Mouse (Mus musculus) intestine, embryonic 14.5 days (tissue): ENCODE data around the gene Gm10382. TPM values are rescaled to one million over a fixed set of nuclear protein-coding genes. Genes with fewer than 3 reads are reported as not detected.

Experiments used
- ATAC-seq: fragments of 200-750 bp; cut with Nextera tagmentation; replicated peaks from 2 replicates; pipeline ENCODE4 v1.8.0; 2017; ENCODE audit warnings: low read depth, moderate number of reproducible peaks, moderate TSS enrichment, moderate library complexity; ENCODE audit not compliant: low FRiP score, low TSS enrichment
- DNase-seq: peaks from one replicate; pipeline ENCODE4 v3.0.0-alpha.2; 2018; ENCODE audit warnings: low spot score
- H3K27ac ChIP-seq: fragments of 300-500 bp; sonication (generic); 2 replicates; pipeline ENCODE4 v1.5.1; 2014; ENCODE audit warnings: low read depth, mild to moderate bottlenecking, control low read depth
- H3K27me3 ChIP-seq: fragments of 300-500 bp; sonication (generic); replicated peaks from 2 replicates; pipeline ENCODE4 v1.6.1; 2014; ENCODE audit warnings: low read length, control low read depth; ENCODE audit not compliant: control insufficient read depth, insufficient read depth
- H3K36me3 ChIP-seq: fragments of 300-500 bp; sonication (generic); 2 replicates; pipeline ENCODE4 v1.6.1; 2014; ENCODE audit warnings: low read length, control low read depth; ENCODE audit not compliant: control insufficient read depth, insufficient read depth
- H3K4me1 ChIP-seq: fragments of 300-500 bp; sonication (generic); replicated peaks from 2 replicates; pipeline ENCODE4 v1.6.1; 2014; ENCODE audit warnings: low read length, control low read depth, mixed read lengths; ENCODE audit not compliant: control insufficient read depth, insufficient read depth
- H3K4me2 ChIP-seq: fragments of 300-500 bp; sonication (generic); 2 replicates; pipeline ENCODE4 v1.6.1; 2014; ENCODE audit warnings: low read length
- H3K4me3 ChIP-seq: fragments of 300-500 bp; sonication (generic); 2 replicates; pipeline ENCODE4 v1.5.1; 2014; ENCODE audit warnings: low read depth, low read length, control low read depth, mixed read lengths
- H3K9ac ChIP-seq: fragments of 300-500 bp; sonication (generic); 2 replicates; pipeline ENCODE4 v1.6.1; 2014; ENCODE audit warnings: mild to moderate bottlenecking, low read length
- H3K9me3 ChIP-seq: fragments of 300-500 bp; sonication (generic); 2 replicates; pipeline ENCODE4 v1.6.1; 2016; ENCODE audit warnings: low read length, control low read depth; ENCODE audit not compliant: control insufficient read depth
- WGBS: fragments of 180-500 bp; shearing (Covaris S2); extraction: QIAGEN DNeasy Blood & Tissue Kit; methylation state at CpG from one replicate; pipeline ENCODE4 v1.1.7; 2014; 5-methylcytosine and 5-hydroxymethylcytosine counted together
- polyA plus RNA-seq: library from polyadenylated mRNA; unstranded; fragments of >200 nt; fragmentation: Nextera tagmentation; extraction: Ambion mirVana; gene quantifications from 2 replicates; pipeline ENCODE4 v1.2.1, GENCODE M21; 2014

The Gm10382 gene
- polyA plus RNA-seq, 1 experiment from 2014 or later, result 0.15 TPM

GRCm38 (mm10) chr5:125351057-125351456 is 38.1 kb upstream of the Gm10382 start:
- Histone ChIP-seq H3K9me3 (no peaks in the 10 kb centered on the region), H3K9ac (no peak overlapping the region), H3K4me3 (no peak overlapping the region), H3K36me3 (no peaks in the 10 kb centered on the region), H3K4me2 (no peak overlapping the region), H3K4me1 (no peaks in the 10 kb centered on the region), H3K27ac (no peak overlapping the region), H3K27me3 (no peaks in the 10 kb centered on the region)
- DNase-seq, result no peak
- ATAC-seq, result no peak
- WGBS, result 81% methylated on average over 8 of the region's 8 CpGs

DNA sequence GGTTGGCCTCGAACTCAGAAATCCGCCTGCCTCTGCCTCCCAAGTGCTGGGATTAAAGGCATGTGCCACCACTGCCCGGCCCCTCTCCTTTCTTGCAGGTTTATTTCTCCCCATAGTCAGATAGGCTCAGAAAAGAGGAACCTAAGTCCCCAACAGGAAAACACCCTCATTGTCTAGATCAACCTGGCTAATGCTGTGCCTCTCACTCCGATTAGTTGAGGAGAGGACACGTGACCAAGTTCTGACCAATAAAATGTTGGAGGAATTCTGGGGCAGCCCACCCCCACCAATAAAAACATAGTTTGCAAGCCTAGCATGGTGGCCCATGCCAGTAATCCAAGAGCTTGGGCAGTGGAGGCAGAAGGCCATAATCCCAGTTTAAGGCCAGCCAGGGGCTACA is 37.2 kb upstream of the Gm10382 start:
- Histone ChIP-seq H3K4me3 (no peak overlapping the region), H3K9me3 (no peaks in the 10 kb centered on the region), H3K4me2 (no peak overlapping the region), H3K9ac (no peak overlapping the region), H3K27ac (no peak overlapping the region), H3K4me1 (no peaks in the 10 kb centered on the region), H3K36me3 (no peaks in the 10 kb centered on the region), H3K27me3 (no peaks in the 10 kb centered on the region)
- DNase-seq (no peak), ATAC-seq (no peak)
- WGBS, result 96% methylated on average over 5 of the region's 5 CpGs

- Histone ChIP-seq H3K36me3 (no peaks in the 10 kb centered on the region), H3K9me3 (no peaks in the 10 kb centered on the region), H3K27me3 (no peaks in the 10 kb centered on the region), H3K27ac (no peak overlapping the region), H3K4me1 (0 out of 2 replicates have a peak, but pooled peaks cover under 1% of the 10 kb centered on the region), H3K9ac (no peak overlapping the region), H3K4me2 (no peak overlapping the region), H3K4me3 (no peak overlapping the region)
- ATAC-seq, result no peak
- 94% methylated on average over 5 of the region's 5 CpGs for WGBS
- no peak for DNase-seq
Measured at GRCm38 (mm10) chr5:125352781-125353294, 36.3 kb upstream of the Gm10382 start.

- H3K36me3 ChIP-seq, result no peaks in the 10 kb centered on the region
- no peaks in the 10 kb centered on the region for H3K27me3 ChIP-seq
- H3K27ac ChIP-seq, result no peak overlapping the region
- no peak overlapping the region for H3K4me3 ChIP-seq
- H3K9me3 ChIP-seq, result no peaks in the 10 kb centered on the region
- no peak overlapping the region for H3K4me2 ChIP-seq
- WGBS, result 40% methylated on average over 7 of the region's 7 CpGs
- DNase-seq, result no peak
- H3K4me1 ChIP-seq, result 0 out of 2 replicates have a peak, but pooled peaks cover 5% of the 10 kb centered on the region
- no peak for ATAC-seq
- H3K9ac ChIP-seq, result no peak overlapping the region
Measured at GRCm38 (mm10) chr5:125354885-125355492, 34.1 kb upstream of the Gm10382 start.

DNA sequence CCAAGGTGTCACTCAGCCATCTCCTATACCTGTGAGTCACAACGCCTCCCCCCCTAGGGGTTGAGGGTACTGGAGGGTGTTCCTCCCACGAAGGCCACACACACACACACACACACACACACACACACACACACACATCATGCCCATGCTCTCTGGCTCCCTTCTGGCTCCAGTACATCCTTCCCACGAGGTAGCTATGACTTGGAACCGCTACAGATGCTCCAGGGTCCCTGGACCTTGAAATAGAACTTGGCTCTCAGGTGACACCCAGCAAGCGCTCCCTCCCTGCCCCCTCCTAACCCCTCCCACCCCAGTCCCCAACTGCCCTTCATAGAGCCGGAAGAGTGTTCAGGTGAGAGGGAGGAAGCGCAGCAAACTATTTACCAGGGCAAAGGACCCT is 33.5 kb upstream of the Gm10382 start:
- no peaks in the 10 kb centered on the region for H3K9me3 ChIP-seq
- H3K9ac ChIP-seq, result no peak overlapping the region
- no peak overlapping the region for H3K4me3 ChIP-seq
- ATAC-seq (no peak), DNase-seq (no peak)
- 0 out of 2 replicates have a peak, but pooled peaks cover 5% of the 10 kb centered on the region for H3K4me1 ChIP-seq
- no peaks in the 10 kb centered on the region for H3K36me3 ChIP-seq
- H3K27ac ChIP-seq, result no peak overlapping the region
- no peaks in the 10 kb centered on the region for H3K27me3 ChIP-seq
- WGBS, result 35% methylated on average over 7 of the region's 7 CpGs
- H3K4me2 ChIP-seq, result no peak overlapping the region

GRCm38 (mm10) chr5:125357543-125358269 is 31.4 kb upstream of the Gm10382 start:
- Histone ChIP-seq H3K36me3 (no peaks in the 10 kb centered on the region), H3K4me2 (no peak overlapping the region), H3K9me3 (no peaks in the 10 kb centered on the region), H3K9ac (no peak overlapping the region), H3K4me3 (no peak overlapping the region), H3K4me1 (0 out of 2 replicates have a peak, but pooled peaks cover 5% of the 10 kb centered on the region), H3K27me3 (no peaks in the 10 kb centered on the region), H3K27ac (no peak overlapping the region)
- ATAC-seq, result no peak
- WGBS, result 75% methylated on average over 12 of the region's 12 CpGs
- DNase-seq, result no peak

- ATAC-seq (no peak), DNase-seq (no peak)
- Histone ChIP-seq H3K27ac (no peak overlapping the region), H3K9me3 (no peaks in the 10 kb centered on the region), H3K36me3 (no peaks in the 10 kb centered on the region), H3K9ac (no peak overlapping the region), H3K4me1 (0 out of 2 replicates have a peak, but pooled peaks cover 5% of the 10 kb centered on the region), H3K4me3 (no peak overlapping the region), H3K4me2 (no peak overlapping the region), H3K27me3 (no peaks in the 10 kb centered on the region)
- WGBS, result 60% methylated on average over 5 of the region's 5 CpGs
Measured at GRCm38 (mm10) chr5:125358270-125358608, 30.9 kb upstream of the Gm10382 start.

DNA sequence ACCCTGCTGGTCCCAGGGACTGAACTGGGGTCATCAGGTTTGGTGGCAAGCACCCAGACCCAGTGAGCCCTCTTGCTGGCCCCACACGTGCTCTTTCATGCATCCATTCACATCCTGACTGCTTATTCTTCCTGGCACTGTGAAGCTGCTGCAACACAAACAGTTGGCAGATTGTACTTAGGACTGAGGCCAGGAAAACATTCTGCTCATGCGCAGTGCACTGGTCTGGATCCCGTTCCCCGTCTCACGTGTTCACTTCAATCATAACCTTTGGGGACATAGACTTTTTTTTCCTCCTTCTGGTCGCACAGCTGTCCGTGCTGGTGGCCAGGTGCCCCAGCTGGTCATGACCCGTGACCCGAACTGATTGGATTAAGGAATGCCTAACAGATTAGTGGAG is 28.6 kb upstream of the Gm10382 start:
- Histone ChIP-seq H3K36me3 (no peaks in the 10 kb centered on the region), H3K4me1 (0 out of 2 replicates have a peak, but pooled peaks cover 5% of the 10 kb centered on the region), H3K4me2 (no peak overlapping the region), H3K27me3 (no peaks in the 10 kb centered on the region), H3K9ac (no peak overlapping the region), H3K9me3 (no peaks in the 10 kb centered on the region), H3K27ac (no peak overlapping the region), H3K4me3 (no peak overlapping the region)
- 73% methylated on average over 9 of the region's 9 CpGs for WGBS
- ATAC-seq, result no peak
- no peak for DNase-seq
